Mouse (Mus musculus) Patski (cell line): Measurements from ENCODE around the gene Eif5b. TPM values are rescaled to one million over a fixed set of nuclear protein-coding genes. Genes with fewer than 3 reads are reported as not detected.

Experiments
- ATAC-seq: fragments of 100-300 bp; one replicate; pipeline ENCODE4 v1.8.0; 2021
- CTCF ChIA-PET: fragments of 350-600 bp; sonication (Branson Sonifier 250); formaldehyde crosslinking; loops from one replicate; lab custom pipeline; 2022; ENCODE audit warnings: inconsistent platforms; lab: Charles Lee
- POLR2A ChIA-PET: fragments of 350-600 bp; sonication (Branson Sonifier 250); formaldehyde crosslinking; loops from one replicate; lab custom pipeline; 2022; ENCODE audit warnings: antibody characterized with exemption, inconsistent platforms; lab: Charles Lee
- DNase-seq: peaks from one replicate; pipeline ENCODE4 v3.0.0-alpha.2; 2011; ENCODE audit warnings: low read depth, low spot score
- H3K27me3 ChIP-seq: fragments of 371-371 bp; one replicate; pipeline ENCODE4 v1.5.1; 2021
- CTCF ChIP-seq: fragments of 100-300 bp; IDR thresholded peaks from one replicate; pipeline ENCODE4 v1.5.1; 2021
- in situ Hi-C: fragments of 300-500 bp; cut with MboI; formaldehyde crosslinking; loops from 3 replicates; pipeline ENCODE4 v1.11.1; 2018; ENCODE audit warnings: low pct_unique_long_range_greater_than_20kb, mixed read lengths
- polyA plus RNA-seq: library from polyadenylated mRNA; unstranded; gene quantifications from one replicate; pipeline ENCODE4 v1.2.3, GENCODE M21; 2021

Eif5b gene
- polyA plus RNA-seq, 1 experiment from 2014 or later = 82.7 TPM

GRCm38 (mm10) chr1:37977303-37977702, 20.5 kb upstream of the Eif5b start:
- TF ChIP-seq CTCF = no peak
- ChIA-PET POLR2A (no interaction called here), CTCF (no interaction called here)
- in situ Hi-C loops = loop anchor here (25.0 kb wide), 1 partner anchor 290 kb away; no protein-coding TSS in a partner anchor
- ATAC-seq (no peak), DNase-seq (no peak)
- no peaks in the 10 kb centered on the region for H3K27me3 ChIP-seq

GRCm38 (mm10) chr1:37984326-37984725, 13.5 kb upstream of the Eif5b start:
- no peak for TF ChIP-seq CTCF
- ATAC-seq (no peak), DNase-seq (no peak)
- ChIA-PET POLR2A (interaction anchor here (0.6 kb wide), 1 partner anchor 101 kb away, joined by 3 read pairs; no protein-coding TSS in a partner anchor), CTCF (no interaction called here)
- no peaks in the 10 kb centered on the region for H3K27me3 ChIP-seq
- in situ Hi-C loops = loop anchor here (25.0 kb wide), 1 partner anchor 297 kb away; no protein-coding TSS in a partner anchor

- ChIA-PET CTCF (interaction anchor here (0.8 to 1.2 kb wide), 3 partner anchors 18 to 95 kb away, joined by 3 read pairs; partner anchors contain the start of genes Mitd1 and Mrpl30), POLR2A (no interaction called here)
- peak; percentile 89 for TF ChIP-seq CTCF
- ATAC-seq = no peak
- in situ Hi-C loops = loop anchor here (5.0 to 25.0 kb wide), 2 partner anchors 94 to 299 kb away; partner anchors contain the start of genes Mitd1 and Mrpl30
- DNase-seq = no peak
- H3K27me3 ChIP-seq = no peaks in the 10 kb centered on the region
Measured at GRCm38 (mm10) chr1:37985764-37986323, 12.0 kb upstream of the Eif5b start.

GRCm38 (mm10) chr1:37987856-37988255, 10.0 kb upstream of the Eif5b start:
- no peak for TF ChIP-seq CTCF
- ChIA-PET POLR2A (no interaction called here), CTCF (no interaction called here)
- no peak for ATAC-seq
- in situ Hi-C loops = loop anchor here (5.0 to 25.0 kb wide), 2 partner anchors 96 to 301 kb away; partner anchors contain the start of genes Mitd1 and Mrpl30
- no peaks in the 10 kb centered on the region for H3K27me3 ChIP-seq
- no peak for DNase-seq

- DNase-seq = no peak
- no peaks in the 10 kb centered on the region for H3K27me3 ChIP-seq
- in situ Hi-C loops = loop anchor here (25.0 kb wide), 1 partner anchor 309 kb away; no protein-coding TSS in a partner anchor
- ChIA-PET POLR2A (interaction anchor here (1.6 kb wide), 1 partner anchor 132 kb away, joined by 3 read pairs; no protein-coding TSS in a partner anchor), CTCF (interaction anchor here (1.1 kb wide), 1 partner anchor 91 kb away, joined by 3 read pairs; no protein-coding TSS in a partner anchor)
- TF ChIP-seq CTCF = no peak
- no peak for ATAC-seq
Measured at GRCm38 (mm10) chr1:37996226-37996625, 1.6 kb upstream of the Eif5b start.

GRCm38 (mm10) chr1:37996877-37997484, 829 bp upstream of the Eif5b start:
- ATAC-seq = peak; percentile 91
- CTCF ChIA-PET = interaction anchor here (1.1 kb wide), 1 partner anchor 91 kb away, joined by 3 read pairs; no protein-coding TSS in a partner anchor
- peak; percentile 96 for DNase-seq
- in situ Hi-C loops = loop anchor here (25.0 kb wide), 1 partner anchor 310 kb away; no protein-coding TSS in a partner anchor
- POLR2A ChIA-PET = interaction anchor here (1.6 kb wide), 1 partner anchor 132 kb away, joined by 3 read pairs; no protein-coding TSS in a partner anchor
- TF ChIP-seq CTCF = no peak
- H3K27me3 ChIP-seq = no peaks in the 10 kb centered on the region

GRCm38 (mm10) chr1:37998371-37999199, 775 bp downstream of the Eif5b start:
- TF ChIP-seq CTCF = no peak
- POLR2A ChIA-PET = interaction anchor here (0.6 kb wide), 1 partner anchor 27 kb away, joined by 6 read pairs; no protein-coding TSS in a partner anchor
- CTCF ChIA-PET = no interaction called here
- in situ Hi-C loops = loop anchor here (25.0 kb wide), 1 partner anchor 311 kb away; no protein-coding TSS in a partner anchor
- peak; percentile 21 for ATAC-seq
- H3K27me3 ChIP-seq = no peaks in the 10 kb centered on the region
- no peak for DNase-seq

- no peak for TF ChIP-seq CTCF
- in situ Hi-C loops = loop anchor here (25.0 kb wide), 1 partner anchor 312 kb away; no protein-coding TSS in a partner anchor
- no peak for ATAC-seq
- ChIA-PET CTCF (interaction anchor here (1.4 kb wide), 1 partner anchor 31 kb away, joined by 3 read pairs; no protein-coding TSS in a partner anchor), POLR2A (interaction anchor here (0.6 kb wide), 2 partner anchors 16 to 30 kb away, joined by 3 to 5 read pairs; no protein-coding TSS in a partner anchor)
- DNase-seq = no peak
- no peaks in the 10 kb centered on the region for H3K27me3 ChIP-seq
Measured at GRCm38 (mm10) chr1:37999552-37999951, 1.7 kb downstream of the Eif5b start.

- ChIA-PET CTCF (interaction anchor here (0.7 kb wide), 1 partner anchor 9 kb away, joined by 3 read pairs; no protein-coding TSS in a partner anchor), POLR2A (interaction anchor here (0.8 kb wide), 1 partner anchor 11 kb away, joined by 5 read pairs; no protein-coding TSS in a partner anchor)
- no peaks in the 10 kb centered on the region for H3K27me3 ChIP-seq
- DNase-seq (no peak), ATAC-seq (no peak)
- in situ Hi-C loops = no loop called here
- no peak for TF ChIP-seq CTCF
Measured at GRCm38 (mm10) chr1:38000844-38001243, 3.0 kb downstream of the Eif5b start.

GRCm38 (mm10) chr1:38001956-38002355, 4.1 kb downstream of the Eif5b start:
- CTCF ChIA-PET = no interaction called here
- no peak for DNase-seq
- POLR2A ChIA-PET = no interaction called here
- ATAC-seq = no peak
- in situ Hi-C loops = no loop called here
- no peak for TF ChIP-seq CTCF
- H3K27me3 ChIP-seq = no peaks in the 10 kb centered on the region
